Mouse (Mus musculus) heart, embryonic 14.5 days (tissue): ENCODE measurements at regions not wholly inside any gene's neighbourhood (a gene's known extent, or its start where the extent isn't known, plus 50 kb on each side); places are given as distances from the start of the nearest gene placed in this dataset.

Experiments
- ATAC-seq: fragments of 200-750 bp; cut with Nextera tagmentation; 2 replicates; pipeline ENCODE4 v1.8.0; 2017; ENCODE audit warnings: low read depth, moderate TSS enrichment; ENCODE audit not compliant: insufficient number of reproducible peaks, insufficient read depth, low FRiP score
- H3K27ac ChIP-seq, 2 experiments: fragments of 200-500 bp in 1 of 2; fragments of 300-500 bp in 1 of 2; sonication (generic) in 1 of 2; replicated peaks in 1 of 2; 2 replicates each; pipeline ENCODE4 v1.5.1; 2012 to 2014; ENCODE audit warnings: low read depth in 2 of 2, low read length in 2 of 2, control low read depth in 1 of 2, mild to moderate bottlenecking in 1 of 2, mixed read lengths in 1 of 2; ENCODE audit not compliant: control insufficient read depth in 1 of 2, insufficient read depth in 1 of 2
- H3K27me3 ChIP-seq: fragments of 300-500 bp; sonication (generic); 2 replicates; pipeline ENCODE4 v1.6.1; 2014; ENCODE audit warnings: mild to moderate bottlenecking, low read length, control low read depth; ENCODE audit not compliant: control insufficient read depth, insufficient read depth
- H3K36me3 ChIP-seq: fragments of 300-500 bp; sonication (generic); 2 replicates; pipeline ENCODE4 v1.6.1; 2014; ENCODE audit warnings: mild to moderate bottlenecking, control low read depth, low read length, mixed read lengths; ENCODE audit not compliant: control insufficient read depth, insufficient read depth
- H3K4me1 ChIP-seq, 2 experiments: fragments of 200-500 bp in 1 of 2; fragments of 300-500 bp in 1 of 2; sonication (generic) in 1 of 2; 2 replicates each; pipeline ENCODE4 v1.6.1; 2012 to 2014; ENCODE audit warnings: low read length in 2 of 2, control low read depth in 1 of 2, mixed read lengths in 1 of 2; ENCODE audit not compliant: control insufficient read depth in 2 of 2, insufficient read depth in 2 of 2
- H3K4me2 ChIP-seq: fragments of 300-500 bp; sonication (generic); 2 replicates; pipeline ENCODE4 v1.6.1; 2014; ENCODE audit warnings: mild to moderate bottlenecking, low read length
- H3K4me3 ChIP-seq, 2 experiments: fragments of 200-500 bp in 1 of 2; fragments of 300-500 bp in 1 of 2; sonication (generic) in 1 of 2; 2 replicates each; pipeline ENCODE4 v1.5.1; 2012 to 2014; ENCODE audit warnings: low read length in 2 of 2, mild to moderate bottlenecking in 2 of 2, control low read depth in 1 of 2, low read depth in 1 of 2, moderate library complexity in 1 of 2; ENCODE audit not compliant: control insufficient read depth in 1 of 2, insufficient read depth in 1 of 2
- H3K9ac ChIP-seq: fragments of 300-500 bp; sonication (generic); 2 replicates; pipeline ENCODE4 v1.6.1; 2014; ENCODE audit warnings: mild to moderate bottlenecking, low read length
- H3K9me3 ChIP-seq: fragments of 300-500 bp; sonication (generic); 2 replicates; pipeline ENCODE4 v1.6.1; 2016; ENCODE audit warnings: low read length, control low read depth; ENCODE audit not compliant: control insufficient read depth
- WGBS: fragments of 180-500 bp; shearing (Covaris S2); extraction: QIAGEN DNeasy Blood & Tissue Kit; methylation state at CpG from one replicate; pipeline ENCODE4 v1.1.7; 2014; 5-methylcytosine and 5-hydroxymethylcytosine counted together

DNA sequence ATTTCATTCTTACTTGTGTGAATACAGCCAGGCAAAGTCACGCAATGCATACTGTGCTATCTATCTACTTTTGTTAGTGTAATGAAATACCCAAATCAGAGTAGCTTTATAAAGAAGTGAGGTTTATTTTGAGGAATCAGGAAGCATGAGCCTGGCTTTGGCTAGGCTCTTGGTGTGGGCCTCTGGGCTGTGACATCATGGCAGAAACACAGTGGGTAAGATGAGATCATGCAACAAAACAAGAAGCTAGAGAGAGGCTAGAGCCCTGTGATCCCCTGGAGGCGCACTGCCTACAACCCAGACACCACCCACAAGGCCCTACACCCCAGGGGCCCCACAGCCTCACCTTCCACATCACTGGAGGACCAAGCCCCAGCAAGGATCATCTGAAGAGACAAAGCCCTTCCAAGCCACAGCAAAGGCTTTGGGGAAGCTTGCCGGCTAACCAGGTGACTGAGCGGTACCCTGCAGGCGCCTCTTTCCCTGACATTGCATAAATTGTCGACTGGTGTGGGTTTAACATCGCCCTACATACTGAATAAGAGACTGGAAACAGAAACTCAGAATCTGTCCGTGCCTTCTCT lies 143.8 kb upstream of the Frmd6 start:
- Histone ChIP-seq H3K27ac (no peak overlapping the region), H3K27me3 (no peaks in the 10 kb centered on the region), H3K4me2 (no peak overlapping the region), H3K36me3 (no peaks in the 10 kb centered on the region), H3K9me3 (no peaks in the 10 kb centered on the region), H3K4me3 (no peak overlapping the region), H3K4me1 (peaks cover 23 to 27% of the 10 kb centered on the region in 2 experiments), H3K9ac (no peak overlapping the region)
- no peak for ATAC-seq
- WGBS, result 91% methylated on average over 8 of the region's 8 CpGs

DNA sequence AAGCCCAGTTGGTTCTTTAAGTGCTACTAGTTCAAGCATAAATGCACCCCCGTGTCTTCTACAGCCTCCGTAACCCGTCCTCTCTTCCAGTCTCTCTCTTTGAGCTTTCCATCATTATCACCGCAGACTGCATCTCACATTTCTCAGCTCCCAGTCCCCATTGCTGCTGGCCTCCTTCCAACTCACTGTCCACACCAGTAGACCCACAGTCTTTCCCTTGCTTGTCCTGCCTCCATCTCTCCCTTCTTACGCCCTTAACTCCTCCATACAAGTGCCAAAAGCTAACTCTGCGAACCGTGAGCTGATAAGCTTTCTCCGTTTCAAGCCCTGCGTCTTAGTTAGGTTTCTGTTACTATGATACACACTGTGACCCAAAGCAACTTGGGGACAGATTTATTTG lies 141.0 kb upstream of the Frmd6 start:
- Histone ChIP-seq H3K4me3 (no peak overlapping the region), H3K36me3 (no peaks in the 10 kb centered on the region), H3K4me2 (peak overlapping the region; percentile 41; the same call in 1 of the 2 replicates), H3K27ac (peak overlapping the region; percentile 29 to 63), H3K9ac (no peak overlapping the region), H3K9me3 (no peaks in the 10 kb centered on the region), H3K4me1 (peaks cover 38 to 41% of the 10 kb centered on the region in 2 experiments), H3K27me3 (no peaks in the 10 kb centered on the region)
- WGBS, result 10% methylated on average over 9 of the region's 9 CpGs
- ATAC-seq, result 0 out of 2 replicates have a peak, but pooled peaks have one; percentile 45

DNA sequence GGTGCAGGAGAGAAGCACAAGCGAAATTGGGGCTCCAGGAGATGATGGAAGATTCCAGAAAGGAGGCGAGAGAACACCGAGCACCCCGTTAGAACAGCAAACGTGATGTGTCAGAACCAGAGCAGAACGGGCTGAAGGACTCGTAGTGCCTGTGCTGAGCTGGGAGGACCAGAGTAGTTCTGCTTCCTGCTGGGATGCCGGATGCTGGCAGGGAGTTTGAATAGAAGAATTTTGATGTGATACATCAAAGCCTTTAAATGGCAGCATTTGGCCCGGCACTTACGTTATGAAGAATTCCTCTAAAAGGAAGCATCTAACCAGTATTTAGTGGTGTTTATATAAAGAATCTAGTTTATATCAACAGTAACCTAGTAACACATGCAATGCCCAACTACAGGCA lies 139.9 kb upstream of the Frmd6 start:
- ATAC-seq, result no peak
- H3K27me3 ChIP-seq, result no peaks in the 10 kb centered on the region
- no peaks in the 10 kb centered on the region for H3K36me3 ChIP-seq
- H3K4me1 ChIP-seq, result peaks cover 40 to 44% of the 10 kb centered on the region in 2 experiments
- H3K4me3 ChIP-seq, result no peak overlapping the region
- WGBS, result 87% methylated on average over 10 of the region's 10 CpGs
- H3K27ac ChIP-seq, result no peak overlapping the region
- no peak overlapping the region for H3K9ac ChIP-seq
- H3K4me2 ChIP-seq, result no peak overlapping the region
- H3K9me3 ChIP-seq, result no peaks in the 10 kb centered on the region

DNA sequence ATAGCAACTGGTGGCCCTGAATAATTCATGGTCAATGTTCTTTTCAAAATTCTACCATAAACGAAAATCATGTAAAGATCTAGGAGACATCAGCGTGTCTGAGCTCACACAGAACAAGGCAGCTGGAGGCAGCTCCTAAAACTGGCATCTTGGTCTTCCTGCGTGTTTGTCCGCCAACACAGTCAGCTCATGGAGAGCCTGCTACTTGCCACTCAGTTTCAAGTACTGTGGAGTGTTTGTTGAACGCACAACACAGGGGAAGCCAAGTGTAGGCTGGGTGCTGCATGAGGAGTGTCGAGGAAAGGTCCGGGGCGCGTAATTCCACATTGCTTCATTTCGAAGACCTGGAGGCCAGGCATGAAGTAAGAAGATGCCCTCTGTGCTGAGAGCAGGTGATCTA lies 139.0 kb upstream of the Frmd6 start:
- Histone ChIP-seq H3K4me3 (no peak overlapping the region), H3K4me1 (peaks cover 43 to 46% of the 10 kb centered on the region in 2 experiments), H3K4me2 (no peak overlapping the region), H3K9me3 (no peaks in the 10 kb centered on the region), H3K9ac (no peak overlapping the region), H3K27me3 (no peaks in the 10 kb centered on the region), H3K36me3 (no peaks in the 10 kb centered on the region), H3K27ac (peak overlapping the region in 1 of 2 experiments; percentile 38; a peak in 1 of 4 replicates)
- WGBS, result 79% methylated on average over 10 of the region's 10 CpGs
- no peak for ATAC-seq

DNA sequence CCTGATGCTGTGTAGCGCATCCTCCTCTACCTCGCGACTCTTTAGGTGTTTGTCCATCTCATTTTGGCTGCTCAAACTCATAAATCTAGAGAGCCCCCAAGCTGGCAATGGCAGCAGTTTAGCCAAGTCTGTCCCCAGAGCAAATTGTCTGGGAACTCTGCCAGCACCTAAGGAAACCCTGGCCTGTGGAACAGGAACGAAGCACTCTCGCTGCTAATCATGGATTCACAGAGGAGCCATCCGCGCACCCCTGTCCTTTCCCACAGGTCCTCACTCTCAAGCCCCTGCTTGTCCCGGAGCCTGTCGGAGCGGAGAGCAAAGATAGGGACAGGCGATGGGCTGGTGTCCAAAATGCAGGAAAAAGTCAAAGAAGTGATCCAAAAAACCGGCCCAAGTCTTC lies 138.3 kb upstream of the Frmd6 start:
- Histone ChIP-seq H3K9ac (no peak overlapping the region), H3K4me2 (peak overlapping the region; percentile 27; the same call in 1 of the 2 replicates), H3K4me1 (peaks cover 40 to 46% of the 10 kb centered on the region in 2 experiments)

DNA sequence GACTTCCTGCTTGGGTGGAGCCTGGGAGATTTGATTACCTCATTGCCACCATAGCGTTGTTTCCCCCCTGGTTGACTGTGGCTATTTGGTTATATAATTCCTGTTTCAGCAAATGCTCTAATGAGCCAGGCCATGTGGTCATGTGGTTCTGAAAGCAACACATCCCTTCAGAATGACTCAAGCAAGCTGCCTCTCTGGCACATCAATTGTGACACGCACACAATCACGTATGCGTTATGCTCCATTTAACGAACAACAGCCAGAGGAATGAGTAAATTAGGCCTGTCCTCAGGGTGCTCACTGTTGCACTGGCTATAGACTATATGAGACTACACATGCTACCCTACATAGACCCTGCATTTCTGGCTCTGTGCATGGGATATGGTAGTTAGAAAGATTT lies 130.2 kb upstream of the Frmd6 start:
- Histone ChIP-seq H3K9ac (no peak overlapping the region), H3K27ac (no peak overlapping the region), H3K4me2 (no peak overlapping the region), H3K27me3 (no peaks in the 10 kb centered on the region), H3K4me1 (peaks cover 5 to 6% of the 10 kb centered on the region in 2 experiments; a peak in 2 of 4 replicates), H3K9me3 (0 out of 2 replicates have a peak, but pooled peaks cover 4% of the 10 kb centered on the region), H3K4me3 (no peak overlapping the region), H3K36me3 (no peaks in the 10 kb centered on the region)
- WGBS, result 81% methylated on average over 5 of the region's 5 CpGs
- ATAC-seq, result no peak

More for the DNA sequence above, 138.3 kb upstream of the Frmd6 start:
- Histone ChIP-seq H3K4me3 (no peak overlapping the region), H3K36me3 (no peaks in the 10 kb centered on the region), H3K9me3 (no peaks in the 10 kb centered on the region), H3K27me3 (no peaks in the 10 kb centered on the region), H3K27ac (peak overlapping the region in 1 of 2 experiments; percentile 38; a peak in 1 of 4 replicates)
- WGBS, result 36% methylated on average over 12 of the region's 12 CpGs
- 0 out of 2 replicates have a peak, but pooled peaks have one; percentile 33 for ATAC-seq

DNA sequence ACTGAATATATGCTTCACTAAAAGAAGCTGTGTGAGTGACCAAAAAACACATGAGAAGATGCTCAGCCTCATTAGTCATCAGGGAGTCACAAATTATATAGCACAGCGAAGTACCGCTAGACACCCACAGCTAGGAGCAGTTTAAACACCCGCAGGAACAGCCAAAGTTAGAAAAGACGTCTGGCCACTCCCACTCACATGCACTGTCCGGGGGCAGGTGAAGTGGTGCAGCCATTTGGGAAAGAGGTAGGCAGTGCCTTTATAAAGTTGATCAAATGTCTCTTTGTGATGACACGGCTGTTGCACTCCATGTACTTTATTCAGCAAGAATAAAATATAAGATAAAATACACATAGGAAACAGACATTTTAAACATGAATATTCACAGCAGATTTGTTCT lies 129.1 kb upstream of the Frmd6 start:
- 71% methylated on average over 6 of the region's 6 CpGs for WGBS
- Histone ChIP-seq H3K9ac (no peak overlapping the region), H3K4me2 (no peak overlapping the region), H3K27ac (no peak overlapping the region), H3K4me1 (no peaks in the 10 kb centered on the region; a peak in 1 of 4 replicates), H3K4me3 (no peak overlapping the region), H3K9me3 (0 out of 2 replicates have a peak, but pooled peaks cover 4% of the 10 kb centered on the region), H3K36me3 (no peaks in the 10 kb centered on the region), H3K27me3 (no peaks in the 10 kb centered on the region)
- no peak for ATAC-seq

DNA sequence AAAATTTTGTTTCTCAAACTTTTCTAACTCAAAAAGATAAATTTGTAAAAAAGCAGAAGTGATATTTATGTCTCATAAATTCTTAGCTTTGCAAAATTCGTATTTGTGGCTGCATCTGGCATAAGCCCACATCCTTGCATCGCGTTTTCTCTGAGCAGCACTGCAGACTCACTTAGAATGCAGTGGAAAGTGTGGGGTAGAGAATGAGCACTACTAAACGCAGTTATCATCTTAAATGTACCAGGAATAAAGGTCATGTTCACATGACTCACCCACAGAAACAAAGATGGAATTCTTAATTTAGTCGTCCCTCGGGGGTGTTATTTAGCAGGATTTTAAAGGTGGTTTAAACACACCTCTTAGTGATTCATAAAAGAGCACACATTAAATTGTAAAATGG lies 126.8 kb upstream of the Frmd6 start:
- Histone ChIP-seq H3K9ac (no peak overlapping the region), H3K9me3 (0 out of 2 replicates have a peak, but pooled peaks cover 4% of the 10 kb centered on the region), H3K4me1 (no peaks in the 10 kb centered on the region), H3K4me3 (no peak overlapping the region), H3K27ac (no peak overlapping the region), H3K36me3 (no peaks in the 10 kb centered on the region), H3K27me3 (no peaks in the 10 kb centered on the region), H3K4me2 (no peak overlapping the region)
- WGBS, result 73% methylated on average over 6 of the region's 6 CpGs
- ATAC-seq, result no peak
